Comparison of ENCODE assay signal across 23 mouse cellular contexts in the genomic region with DNA sequence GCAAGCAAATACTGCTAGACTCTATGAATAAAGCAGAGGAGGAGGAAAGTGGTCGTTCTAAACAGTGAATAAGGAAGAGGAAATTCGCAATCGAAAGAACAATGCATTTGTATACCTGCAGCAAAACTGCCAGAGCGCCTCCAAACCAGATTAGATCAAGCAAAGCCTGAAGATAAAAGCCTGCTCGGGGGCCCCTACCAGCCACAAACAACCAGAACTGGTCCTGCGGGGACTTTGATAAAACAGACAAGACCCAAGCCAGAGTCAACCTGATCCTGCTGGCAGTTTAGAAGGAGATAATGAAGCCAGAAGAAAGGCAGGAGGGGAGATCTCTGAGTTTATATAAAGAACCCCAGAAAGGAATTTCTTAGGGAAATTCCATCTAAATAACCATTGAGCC.
DNase-seq lines count a peak whose midpoint lies in the region; ATAC-seq and TF ChIP-seq lines count a peak whose summit lies in the region.
"Had no signal": no experiment of that assay in that cellular context is flagged by ENCODE, and none has a peak within 500 bp of the region (broad histone marks: within the 10 kb centered on the region; RNA-seq: fewer than 3 reads in every experiment).

No protein-coding gene starts in this region.

- peak; percentile 66 for TF ChIP-seq EP300 in liver, postnatal 0 days (IDR thresholded peaks at IDR 0.05; ENCODE audit: low read depth)

- peaks cover 2% of the 10 kb centered on the region; the same call in 1 of the 2 replicates for H3K4me1 ChIP-seq in midbrain, embryonic 15.5 days
- 0 out of 2 replicates have a peak, but pooled peaks cover 7% of the 10 kb centered on the region for H3K4me1 ChIP-seq in midbrain, embryonic 13.5 days (replicated peaks)
- H3K4me1 ChIP-seq in liver, postnatal 0 days (ENCODE audit: insufficient read depth), result no peaks in the 10 kb centered on the region
- H3K4me1 ChIP-seq: forebrain, embryonic 13.5 days had no signal

- H3K27me3 ChIP-seq in midbrain, embryonic 15.5 days (replicated peaks), result no peaks in the 10 kb centered on the region
- no peaks in the 10 kb centered on the region for H3K27me3 ChIP-seq in midbrain, embryonic 13.5 days
- no peaks in the 10 kb centered on the region for H3K27me3 ChIP-seq in liver, postnatal 0 days (ENCODE audit: insufficient read depth, low read length)
- H3K27me3 ChIP-seq: forebrain, embryonic 13.5 days had no signal

- no peak overlapping the region for H3K4me3 ChIP-seq in midbrain, embryonic 15.5 days
- H3K4me3 ChIP-seq in midbrain, embryonic 13.5 days (replicated peaks), result no peak overlapping the region
- H3K4me3 ChIP-seq in liver, postnatal 0 days (ENCODE audit: low read depth, low read length), result no peak overlapping the region
- H3K4me3 ChIP-seq: forebrain, embryonic 13.5 days; layer of hippocampus, adult 2 months; limb, embryonic 10.5 days; myocyte had no signal

- no peak for TF ChIP-seq CTCF in liver, postnatal 0 days (IDR thresholded peaks at IDR 0.05; ENCODE audit: low read depth)

- H3K9me3 ChIP-seq in midbrain, embryonic 15.5 days, result no peaks in the 10 kb centered on the region
- H3K9me3 ChIP-seq in midbrain, embryonic 13.5 days, result no peaks in the 10 kb centered on the region
- H3K9me3 ChIP-seq in liver, postnatal 0 days (ENCODE audit: low read length), result no peaks in the 10 kb centered on the region
- H3K9me3 ChIP-seq: forebrain, embryonic 13.5 days; limb, embryonic 10.5 days had no signal

- peak; percentile 53; the same call in 1 of the 2 replicates for ATAC-seq in midbrain, embryonic 15.5 days (replicated peaks)
- no peak for ATAC-seq in midbrain, embryonic 13.5 days
- no peak for ATAC-seq in liver, postnatal 0 days
- ATAC-seq: activated CD4-positive, CD25-positive, alpha-beta regulatory T cell, adult 4 months; forebrain, embryonic 13.5 days had no signal

- peak; percentile 36 for DNase-seq in c-Kit-positive CD71-positive TER-119-positive erythroid progenitor cells, embryonic 14.5 days (ENCODE audit: low spot score)
- peak; percentile 66 for DNase-seq in liver
- DNase-seq in liver, postnatal 0 days, result no peak
- no peak for DNase-seq in kidney, postnatal 10 days
- DNase-seq in layer of hippocampus, postnatal 14 days (ENCODE audit: low spot score in 2 of 2), result no peak
- DNase-seq in lung, postnatal 25 days (ENCODE audit: low spot score), result no peak
- DNase-seq: adrenal gland, postnatal 10 days; cerebellum, adult 11 months; cerebellum, postnatal 14 days; gastrocnemius, postnatal 14 days; kidney, adult 11 months; lung, adult 18-20 months; lung, postnatal 4 days; right cerebral cortex, postnatal 25 days; thymus, postnatal 36 days had no signal

- no peaks in the 10 kb centered on the region for H3K36me3 ChIP-seq in midbrain, embryonic 15.5 days (replicated peaks)
- no peaks in the 10 kb centered on the region for H3K36me3 ChIP-seq in midbrain, embryonic 13.5 days
- H3K36me3 ChIP-seq in liver, postnatal 0 days (replicated peaks; ENCODE audit: insufficient read depth, low read length), result no peaks in the 10 kb centered on the region; the same call in 1 of the 2 replicates
- H3K36me3 ChIP-seq: limb, embryonic 10.5 days had no signal

- no peak overlapping the region for H3K4me2 ChIP-seq in midbrain, embryonic 15.5 days
- H3K4me2 ChIP-seq in midbrain, embryonic 13.5 days (replicated peaks), result no peak overlapping the region
- H3K4me2 ChIP-seq in liver, postnatal 0 days (ENCODE audit: low read depth, low read length), result no peak overlapping the region; the same call in 1 of the 2 replicates
- H3K4me2 ChIP-seq: forebrain, embryonic 13.5 days; midbrain, embryonic 11.5 days had no signal

- H3K27ac ChIP-seq in midbrain, embryonic 15.5 days, result no peak overlapping the region
- H3K27ac ChIP-seq in midbrain, embryonic 13.5 days, result no peak overlapping the region
- no peak overlapping the region for H3K27ac ChIP-seq in liver, postnatal 0 days (ENCODE audit: low read depth)
- H3K27ac ChIP-seq: forebrain, embryonic 13.5 days; layer of hippocampus, adult 2 months; limb, embryonic 10.5 days had no signal

- WGBS in midbrain, embryonic 15.5 days, result 9% methylated on average over 6 of the region's 6 CpGs
- 19% methylated on average over 6 of the region's 6 CpGs for WGBS in midbrain, embryonic 13.5 days
- 31% methylated on average over 6 of the region's 6 CpGs for WGBS in liver, postnatal 0 days (ENCODE audit: insufficient replicate concordance)

- H3K9ac ChIP-seq in midbrain, embryonic 15.5 days, result no peak overlapping the region
- no peak overlapping the region for H3K9ac ChIP-seq in midbrain, embryonic 13.5 days (replicated peaks)
- no peak overlapping the region for H3K9ac ChIP-seq in liver, postnatal 0 days (replicated peaks)
- H3K9ac ChIP-seq: forebrain, embryonic 13.5 days had no signal

Comparison
In these comparisons a context has a peak if more than half of its experiments do, and no peak if none do; other contexts are left out.
1. DNase-seq: peak in c-Kit-positive CD71-positive TER-119-positive erythroid progenitor cells, embryonic 14.5 days (single experiment) and liver (single experiment); none in liver, postnatal 0 days (single experiment), kidney, postnatal 10 days (single experiment), layer of hippocampus, postnatal 14 days (0 of 2) and lung, postnatal 25 days (single experiment).